Mouse (Mus musculus): ENCODE measurements around the gene Chst5. TPM values are rescaled to one million over a fixed set of nuclear protein-coding genes. Genes with fewer than 3 reads are reported as not detected.
A peak's percentile ranks its signal among the peaks of the same experiment; 100 is the strongest.
"Not testable (repeated sequence)": the region's sequence is repeated elsewhere in the genome, so short reads cannot be mapped to it uniquely, and the experiment has no call there.

The Chst5 gene
- 1 to 10 TPM; 1.6 to 1.7 TPM for total RNA-seq (2021)
- long read RNA-seq, experiment 1, partial matches to known transcripts, result 0 of 1 reads
- long read RNA-seq, experiment 1, other reads (novel, unspliced or antisense), result 0 of 1 reads
- long read RNA-seq, experiment 2, partial matches to known transcripts, result 0 of 3 reads
- long read RNA-seq, experiment 2, other reads (novel, unspliced or antisense), result 2 of 3 reads

DNA sequence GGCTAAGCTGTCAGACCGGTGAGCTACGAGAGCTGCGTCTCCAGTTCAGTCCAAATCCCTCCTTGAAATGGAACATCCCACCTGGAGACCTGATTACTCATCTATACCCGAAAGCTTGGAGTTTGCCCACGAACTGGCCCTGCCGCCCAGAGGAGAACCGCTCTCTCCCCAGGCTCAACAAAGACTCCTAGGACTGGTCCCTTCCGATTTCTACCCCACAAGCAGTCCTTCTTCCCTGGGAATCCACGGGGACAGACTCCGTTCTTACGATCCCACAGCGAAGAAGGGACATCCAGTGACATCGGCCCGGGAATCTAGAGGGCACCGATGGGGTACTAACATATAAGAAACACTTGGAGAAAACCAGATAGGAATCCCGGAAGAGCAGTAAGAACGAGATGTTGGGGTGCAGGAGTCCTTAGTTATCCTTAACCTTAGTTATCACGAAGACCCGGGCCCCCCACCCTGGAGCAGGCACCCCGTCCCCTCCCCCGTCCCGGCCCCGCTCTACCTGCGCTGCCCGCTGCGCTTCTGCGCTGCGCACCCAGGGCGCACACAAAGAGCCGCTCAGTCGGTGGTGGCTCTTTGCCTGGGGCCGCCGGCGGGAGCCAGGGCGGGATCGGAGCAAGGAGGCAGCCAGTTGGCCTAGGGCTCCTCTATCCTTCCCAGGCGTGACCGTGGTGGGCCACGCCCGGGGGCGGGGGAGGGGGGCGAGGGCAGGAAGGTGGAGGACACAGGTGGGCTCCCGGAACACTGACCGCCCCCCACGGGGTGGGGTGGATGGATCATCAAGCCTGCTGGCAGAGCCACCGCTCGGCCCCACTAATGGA, at the start of gene Chst5:
Chst5 (minus strand) TSS at position 827 of the 830 bp plus-strand sequence.
- intact Hi-C loops (cut with DNase I; ENCODE audit: low total_unique reads), result no loop called here
- DNase-seq, result peak; percentile 47

DNA sequence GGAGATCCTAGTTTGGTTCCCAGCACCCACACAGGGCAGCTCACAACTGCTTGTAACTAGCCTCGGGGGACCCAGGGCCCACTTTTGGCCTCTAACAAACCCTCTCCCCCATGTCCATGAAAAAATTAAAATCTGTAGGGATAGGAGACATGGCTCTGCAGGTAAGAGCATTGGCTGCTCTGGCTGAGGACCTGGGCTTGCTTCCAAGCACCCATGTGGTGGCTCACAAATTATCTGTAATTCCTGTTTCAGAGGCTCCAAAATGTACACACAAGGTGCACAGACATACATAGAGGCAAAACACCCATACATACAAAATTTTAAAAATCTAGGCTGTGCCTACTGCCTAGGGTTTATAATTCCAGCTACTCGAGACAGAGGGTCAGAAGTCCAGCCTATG, 47.0 kb upstream of the Chst5 start:
- intact Hi-C loops (cut with DNase I; ENCODE audit: low total_unique reads), result no loop called here

GRCm38 (mm10) chr8:111955879-111956278, 45.6 kb upstream of the Chst5 start:
- intact Hi-C loops (cut with DNase I; ENCODE audit: low total_unique reads), result no loop called here
- DNase-seq, result no peak

More for the DNA sequence above, 47.0 kb upstream of the Chst5 start:
- no peak for DNase-seq

DNA sequence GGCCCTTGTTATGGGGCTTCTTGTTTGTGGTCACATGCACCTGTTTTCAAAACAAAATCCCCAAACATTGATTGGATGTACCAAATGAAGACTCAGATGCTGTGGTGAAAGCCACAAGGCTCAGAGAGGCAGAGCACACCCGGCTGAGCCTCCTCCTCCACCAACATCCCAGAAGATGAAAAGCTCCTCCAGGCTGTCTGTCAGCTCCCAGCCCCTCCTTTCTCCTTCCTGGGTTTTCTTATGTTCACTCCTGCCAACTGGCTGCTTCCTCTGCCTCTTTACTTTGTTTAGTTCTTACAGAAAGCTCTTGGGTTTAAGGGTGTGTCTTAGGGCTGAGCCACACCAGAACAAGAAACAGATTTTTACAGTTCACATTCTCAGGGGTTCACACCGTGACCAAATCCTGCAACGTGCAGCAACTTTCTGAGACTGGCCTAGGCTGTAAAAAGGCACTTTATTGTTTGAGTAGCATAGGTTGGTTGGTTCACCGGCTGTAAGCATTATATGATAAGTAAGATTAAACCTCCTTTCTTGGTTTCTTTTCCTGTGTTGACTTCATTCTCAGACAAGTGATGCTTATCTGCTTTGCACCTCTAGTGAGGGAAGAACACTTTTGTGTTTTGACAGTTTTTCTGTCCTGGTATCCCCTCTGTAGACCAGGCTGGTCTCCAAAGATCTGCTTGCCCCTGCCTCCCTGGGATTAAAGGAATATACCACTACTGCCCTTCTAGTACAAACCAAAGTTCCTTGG, 44.8 kb upstream of the Chst5 start:
- intact Hi-C loops (cut with DNase I; ENCODE audit: low total_unique reads), result no loop called here
- no peak for DNase-seq

DNA sequence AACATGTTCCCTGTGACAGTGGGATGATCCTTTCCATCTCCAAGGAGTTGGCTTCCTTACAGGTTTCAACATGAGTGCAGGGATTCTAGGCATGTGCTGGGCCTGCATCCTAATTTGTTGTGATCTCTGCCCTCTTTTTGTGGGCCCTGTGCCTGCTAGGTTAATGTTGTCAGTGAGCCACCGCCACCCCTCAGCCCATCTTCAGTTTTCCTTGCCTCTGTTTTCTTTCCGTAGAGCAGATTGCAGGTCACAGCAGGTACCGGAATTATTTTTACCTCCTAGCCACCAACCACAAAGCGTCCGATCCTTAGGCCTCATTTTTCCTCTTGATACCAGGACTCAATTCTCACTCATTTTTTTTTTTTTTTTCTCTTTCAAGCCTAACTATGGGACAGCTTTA, 41.7 kb upstream of the Chst5 start:
- no peak for DNase-seq
- intact Hi-C loops (cut with DNase I; ENCODE audit: low total_unique reads), result no loop called here

GRCm38 (mm10) chr8:111951317-111951716, 41.1 kb upstream of the Chst5 start:
- intact Hi-C loops (cut with DNase I; ENCODE audit: low total_unique reads), result no loop called here
- DNase-seq, result no peak

- DNase-seq, result no peak
- intact Hi-C loops (cut with DNase I; ENCODE audit: low total_unique reads), result no loop called here
Observed at GRCm38 (mm10) chr8:111950846-111951245, 40.6 kb upstream of the Chst5 start.

DNA sequence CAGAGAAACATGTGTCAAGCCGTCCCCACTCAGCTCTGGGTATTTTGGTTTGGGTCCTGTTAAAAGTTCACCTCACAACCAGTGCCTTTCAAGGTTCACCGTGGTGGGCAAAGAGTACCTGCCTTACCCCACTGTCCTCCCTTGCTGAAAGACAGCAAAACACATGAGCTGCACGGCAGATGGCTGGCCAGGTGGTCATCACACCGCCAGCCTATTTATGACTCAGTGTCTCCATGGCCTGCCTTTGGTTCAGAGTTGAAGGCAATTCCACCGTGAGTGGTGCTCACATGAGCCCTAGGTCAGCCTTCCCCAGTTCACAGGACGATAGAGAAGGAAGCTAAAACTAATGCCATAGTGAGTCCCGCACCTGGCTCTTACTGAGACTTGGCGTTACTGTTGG, 37.7 kb upstream of the Chst5 start:
- intact Hi-C loops (cut with DNase I; ENCODE audit: low total_unique reads), result no loop called here
- DNase-seq, result no peak

- intact Hi-C loops (cut with DNase I; ENCODE audit: low total_unique reads), result no loop called here
- DNase-seq, result no peak
Observed at GRCm38 (mm10) chr8:111947144-111947543, 36.9 kb upstream of the Chst5 start.

DNA sequence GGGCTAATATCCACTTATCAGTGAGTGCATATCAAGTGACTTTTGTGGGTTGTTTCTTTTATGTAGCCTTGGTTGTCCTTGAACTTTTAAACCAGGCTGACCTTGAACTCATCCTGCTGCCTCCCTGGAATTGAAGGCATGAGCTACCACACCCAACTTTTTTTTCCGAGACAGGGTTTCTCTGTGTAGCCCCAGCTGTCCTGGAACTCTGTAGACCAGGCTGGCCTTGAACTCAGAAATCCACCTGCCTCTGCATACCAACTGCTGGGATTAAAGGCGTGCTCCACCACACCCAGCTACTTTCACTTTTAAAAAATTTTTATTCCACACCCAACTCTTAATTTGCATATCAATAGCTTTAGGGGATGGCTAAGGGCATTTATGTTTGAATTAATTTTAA, 33.3 kb upstream of the Chst5 start:
- DNase-seq, result no peak
- intact Hi-C loops (cut with DNase I; ENCODE audit: low total_unique reads), result no loop called here

- DNase-seq, result peak; percentile 41
- intact Hi-C loops (cut with DNase I; ENCODE audit: low total_unique reads), result no loop called here
Observed at GRCm38 (mm10) chr8:111941101-111941454, 30.8 kb upstream of the Chst5 start.

- peak; percentile 98 for DNase-seq
- intact Hi-C loops (cut with DNase I; ENCODE audit: low total_unique reads), result no loop called here
Observed at GRCm38 (mm10) chr8:111940171-111941100, 30.2 kb upstream of the Chst5 start, which contains the start of gene Gabarapl2. Gabarapl2 (plus strand) TSS chr8:111940703.

GRCm38 (mm10) chr8:111939516-111940142, 29.4 kb upstream of the Chst5 start:
- intact Hi-C loops (cut with DNase I; ENCODE audit: low total_unique reads), result no loop called here
- peak; percentile 27 for DNase-seq

- DNase-seq; intact Hi-C loops (cut with DNase I; ENCODE audit: low total_unique reads): not testable (repeated sequence)
Observed at GRCm38 (mm10) chr8:111938076-111938985, 28.1 kb upstream of the Chst5 start.

DNA sequence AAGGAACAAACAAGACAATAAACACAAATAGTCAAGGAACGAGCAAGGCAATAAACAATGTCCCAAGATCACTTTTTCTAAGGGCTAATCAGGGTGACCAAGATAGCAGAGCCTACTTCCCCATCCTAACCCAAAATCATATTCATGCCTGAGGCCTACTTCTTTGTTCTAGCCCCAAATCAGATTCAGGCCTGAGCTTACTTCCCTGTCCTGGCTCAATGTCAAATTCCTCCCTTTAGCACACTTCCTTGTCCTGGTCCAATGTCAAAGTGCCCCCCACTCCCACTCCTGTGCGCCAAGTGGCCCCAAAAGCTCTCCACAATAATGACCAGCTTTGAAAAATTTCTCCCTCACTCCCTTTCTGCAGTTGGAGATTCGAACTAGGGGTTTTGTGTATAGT, 26.9 kb upstream of the Chst5 start:
- no peak for DNase-seq
- intact Hi-C loops (cut with DNase I; ENCODE audit: low total_unique reads), result no loop called here

DNA sequence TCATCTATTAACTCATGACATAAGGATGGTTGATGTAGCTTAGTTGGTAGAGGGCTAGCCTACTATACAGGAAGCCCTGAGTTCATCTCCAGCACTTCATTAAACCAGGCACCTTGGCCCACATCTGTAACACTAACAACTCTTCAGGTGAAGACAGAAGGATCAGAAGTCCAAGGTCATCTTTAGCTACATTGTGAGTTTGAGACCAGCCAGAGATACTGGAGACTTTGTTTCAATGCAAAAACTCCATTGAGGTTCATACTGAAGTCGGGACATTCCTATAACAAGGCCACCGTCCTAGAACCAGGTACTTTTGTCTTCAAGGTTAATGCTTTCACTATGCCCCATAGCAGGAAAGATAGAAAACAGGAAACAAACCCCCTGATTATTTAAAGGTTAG, 24.0 kb upstream of the Chst5 start:
- DNase-seq, result no peak
- intact Hi-C loops (cut with DNase I; ENCODE audit: low total_unique reads), result no loop called here

DNA sequence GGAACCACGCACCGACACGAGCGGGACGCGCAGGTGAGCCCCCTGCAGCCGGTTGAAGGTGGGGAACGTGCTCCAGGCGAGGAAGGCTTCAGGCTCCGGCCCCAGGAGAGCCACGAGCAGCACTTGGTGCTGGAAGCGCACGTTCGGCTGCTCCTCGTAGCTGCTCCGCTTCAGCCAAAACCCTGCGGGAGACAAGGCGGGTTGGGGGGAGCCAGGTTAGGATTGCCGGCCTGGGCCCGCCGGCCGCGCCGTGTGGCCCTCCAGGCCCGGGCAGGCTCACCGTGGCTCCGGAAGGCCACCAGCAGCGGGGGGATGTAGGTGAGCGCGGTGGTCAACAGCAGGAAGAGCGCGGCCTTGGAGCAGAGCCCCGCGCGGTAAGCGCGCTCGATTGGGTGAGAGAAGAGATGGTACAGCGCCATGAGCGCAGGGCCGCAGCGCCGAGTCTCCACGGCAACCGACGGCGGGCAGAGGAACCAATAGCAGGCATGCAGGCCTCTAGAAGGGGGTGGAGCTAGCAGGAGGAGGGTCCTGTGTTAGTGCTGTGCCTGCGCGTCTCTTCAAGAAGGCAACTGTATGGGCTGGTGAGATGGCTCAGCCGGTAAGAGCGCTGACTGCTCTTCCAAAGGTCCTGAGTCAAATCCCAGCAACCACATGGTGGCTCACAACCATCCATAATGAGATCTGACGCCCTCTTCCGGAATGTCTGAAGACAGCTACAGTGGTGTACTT, 23.3 kb upstream of the Chst5 start, which contains the start of gene Tmem231:
Tmem231 (minus strand) TSS at position 534 of the 729 bp plus-strand sequence.
- intact Hi-C loops (cut with DNase I; ENCODE audit: low total_unique reads), result no loop called here
- peak; percentile 88 for DNase-seq

Data from gastrocnemius, postnatal 14 days (tissue).